Comparison of ENCODE assay signal across 12 mouse cellular contexts in genomic region chr11:52222891-52223290, GRCm38 (mm10). TPM values are rescaled to one million over a fixed set of nuclear protein-coding genes. Genes with fewer than 3 reads are reported as not detected.
A peak's percentile ranks its signal among the peaks of the same experiment; 100 is the strongest.
DNase-seq lines count a peak whose midpoint lies in the region; ATAC-seq and TF ChIP-seq lines count a peak whose summit lies in the region.
"Had no signal": no experiment of that assay in that cellular context is flagged by ENCODE, and none has a peak within 500 bp of the region (broad histone marks: within the 10 kb centered on the region; RNA-seq: fewer than 3 reads in every experiment).

No protein-coding gene starts in this region.

- no peak overlapping the region for H3K9ac ChIP-seq in midbrain, postnatal 0 days (replicated peaks; ENCODE audit: low read length, poor library complexity, severe bottlenecking)
- no peak overlapping the region for H3K9ac ChIP-seq in midbrain, embryonic 11.5 days (ENCODE audit: low read length)
- H3K9ac ChIP-seq: embryonic facial prominence, embryonic 12.5 days had no signal

- DNase-seq in cerebellum, adult 18-20 months: peak; percentile 6 to 9
- DNase-seq in cerebellum, postnatal 25 days: no peak
- DNase-seq in midbrain, postnatal 0 days (ENCODE audit: low spot score): no peak
- DNase-seq in midbrain, embryonic 11.5 days (ENCODE audit: low spot score, missing footprints): no peak
- DNase-seq in induced T-regulatory cell, adult 2 months (ENCODE audit: low read depth): peak; percentile 75
- peak; percentile 57 for DNase-seq in thymus, postnatal 25 days
- no peak for DNase-seq in frontal cortex, postnatal 25 days (ENCODE audit: low spot score in 2 of 2)
- no peak for DNase-seq in gastrocnemius, postnatal 10 days
- DNase-seq: gastrocnemius, postnatal 25 days had no signal

- TF ChIP-seq CTCF in midbrain, postnatal 0 days (IDR thresholded peaks at IDR 0.05): peak; percentile 38

- no peak for ATAC-seq in midbrain, postnatal 0 days (ENCODE audit: low FRiP score)
- ATAC-seq in midbrain, embryonic 11.5 days (ENCODE audit: low FRiP score): no peak

- H3K27ac ChIP-seq in midbrain, postnatal 0 days (ENCODE audit: low read depth, low read length): no peak overlapping the region
- H3K27ac ChIP-seq in midbrain, embryonic 11.5 days (ENCODE audit: low read depth, low read length): no peak overlapping the region
- H3K27ac ChIP-seq: embryonic facial prominence, embryonic 12.5 days; macrophage had no signal

- H3K4me1 ChIP-seq in midbrain, postnatal 0 days (ENCODE audit: insufficient read depth, low read length): no peaks in the 10 kb centered on the region
- no peaks in the 10 kb centered on the region for H3K4me1 ChIP-seq in midbrain, embryonic 11.5 days (ENCODE audit: control insufficient read depth, insufficient read depth, low read length)
- H3K4me1 ChIP-seq: embryonic facial prominence, embryonic 12.5 days had no signal

- H3K9me3 ChIP-seq in midbrain, postnatal 0 days (ENCODE audit: low read length): no peaks in the 10 kb centered on the region
- H3K9me3 ChIP-seq in midbrain, embryonic 11.5 days (ENCODE audit: control insufficient read depth, low read length): no peaks in the 10 kb centered on the region
- H3K9me3 ChIP-seq: embryonic facial prominence, embryonic 12.5 days had no signal

- 74% methylated on average over 6 of the region's 6 CpGs for WGBS in midbrain, postnatal 0 days
- WGBS in midbrain, embryonic 11.5 days: 75% methylated on average over 6 of the region's 6 CpGs

- H3K27me3 ChIP-seq in midbrain, postnatal 0 days (ENCODE audit: insufficient read depth, low read length): 0 out of 2 replicates have a peak, but pooled peaks cover 3% of the 10 kb centered on the region
- no peaks in the 10 kb centered on the region for H3K27me3 ChIP-seq in midbrain, embryonic 11.5 days (ENCODE audit: control insufficient read depth, insufficient read depth, low read length)

- no peak overlapping the region for H3K4me3 ChIP-seq in midbrain, postnatal 0 days (ENCODE audit: low read depth, low read length)
- no peak overlapping the region for H3K4me3 ChIP-seq in midbrain, embryonic 11.5 days (ENCODE audit: low read depth, low read length)
- H3K4me3 ChIP-seq: embryonic facial prominence, embryonic 12.5 days had no signal

- H3K36me3 ChIP-seq in midbrain, postnatal 0 days (ENCODE audit: insufficient read depth, low read length): no peaks in the 10 kb centered on the region
- H3K36me3 ChIP-seq in midbrain, embryonic 11.5 days (ENCODE audit: control insufficient read depth, insufficient read depth, low read length): no peaks in the 10 kb centered on the region
- H3K36me3 ChIP-seq: embryonic facial prominence, embryonic 12.5 days had no signal

- H3K4me2 ChIP-seq in midbrain, postnatal 0 days (ENCODE audit: low read depth, low read length, poor library complexity, severe bottlenecking): no peak overlapping the region
- no peak overlapping the region for H3K4me2 ChIP-seq in midbrain, embryonic 11.5 days
- H3K4me2 ChIP-seq: embryonic facial prominence, embryonic 12.5 days had no signal

RNA-seq across cellular contexts. Expression of gene Skp1a, which starts 8.9 kb away (rescaled TPM):
- total RNA-seq in midbrain, postnatal 0 days (2014; rRNA removed): 466 and 613 TPM in 2 replicates
- polyA plus RNA-seq in midbrain, postnatal 0 days (2015; fragmentation: Nextera tagmentation; extraction: Ambion mirVana): 1,145 and 1,185 TPM in 2 replicates
- polyA plus RNA-seq in midbrain, embryonic 11.5 days (2014; fragmentation: Nextera tagmentation; extraction: Ambion mirVana): 1,013 and 1,113 TPM in 2 replicates
- 100 to 1,000 TPM; 254 to 257 TPM for total RNA-seq in gastrocnemius, postnatal 10 days (2021)

RNA-seq across cellular contexts. Expression of gene Olfr1371, which starts 9.1 kb away (rescaled TPM):
- not detected in 2 replicates for total RNA-seq in midbrain, postnatal 0 days (2014; rRNA removed)
- not detected in 2 replicates for polyA plus RNA-seq in midbrain, postnatal 0 days (2015; fragmentation: Nextera tagmentation; extraction: Ambion mirVana)
- polyA plus RNA-seq in midbrain, embryonic 11.5 days (2014; fragmentation: Nextera tagmentation; extraction: Ambion mirVana): not detected in 2 replicates
- not detected for total RNA-seq in gastrocnemius, postnatal 10 days (2021)
- total RNA-seq: ES-E14; gastrocnemius, postnatal 25 days had no signal
- polyA plus RNA-seq: embryonic facial prominence, embryonic 12.5 days; macrophage had no signal

RNA-seq across cellular contexts. Expression of gene Tcf7, which starts 59.9 kb away (rescaled TPM):
- 2.0 and 2.6 TPM in 2 replicates for total RNA-seq in midbrain, postnatal 0 days (2014; rRNA removed)
- polyA plus RNA-seq in midbrain, postnatal 0 days (2015; fragmentation: Nextera tagmentation; extraction: Ambion mirVana): 3.1 and 3.2 TPM in 2 replicates
- polyA plus RNA-seq in midbrain, embryonic 11.5 days (2014; fragmentation: Nextera tagmentation; extraction: Ambion mirVana): 8.0 and 10.7 TPM in 2 replicates
- total RNA-seq in gastrocnemius, postnatal 10 days (2021): 1 to 10 TPM; 2.0 to 4.6 TPM

Comparison
In these comparisons a context has a peak if more than half of its experiments do, and no peak if none do; other contexts are left out.
1. DNase-seq: peak in cerebellum, adult 18-20 months (2 of 2), induced T-regulatory cell, adult 2 months (single experiment) and thymus, postnatal 25 days (single experiment); none in cerebellum, postnatal 25 days (0 of 2), midbrain, postnatal 0 days (single experiment), midbrain, embryonic 11.5 days (single experiment), frontal cortex, postnatal 25 days (0 of 2) and gastrocnemius, postnatal 10 days (single experiment).